Mouse (Mus musculus) layer of hippocampus, postnatal 36 days (tissue): ENCODE results near the gene Btbd35f12. TPM values are rescaled to one million over a fixed set of nuclear protein-coding genes. Genes with fewer than 3 reads are reported as not detected.
"Not testable (repeated sequence)": the region's sequence is repeated elsewhere in the genome, so short reads cannot be mapped to it uniquely, and the experiment has no call there.

ENCODE experiments used
- DNase-seq, 2 experiments: peaks; one replicate each; pipeline ENCODE4 v3.0.0; 2022
- total RNA-seq, 2 experiments: library from RNA; stranded (reverse); gene quantifications; 2 replicates each; pipeline ENCODE4 v1.2.3; 2021

Gene Btbd35f12
- not detected for total RNA-seq

DNA sequence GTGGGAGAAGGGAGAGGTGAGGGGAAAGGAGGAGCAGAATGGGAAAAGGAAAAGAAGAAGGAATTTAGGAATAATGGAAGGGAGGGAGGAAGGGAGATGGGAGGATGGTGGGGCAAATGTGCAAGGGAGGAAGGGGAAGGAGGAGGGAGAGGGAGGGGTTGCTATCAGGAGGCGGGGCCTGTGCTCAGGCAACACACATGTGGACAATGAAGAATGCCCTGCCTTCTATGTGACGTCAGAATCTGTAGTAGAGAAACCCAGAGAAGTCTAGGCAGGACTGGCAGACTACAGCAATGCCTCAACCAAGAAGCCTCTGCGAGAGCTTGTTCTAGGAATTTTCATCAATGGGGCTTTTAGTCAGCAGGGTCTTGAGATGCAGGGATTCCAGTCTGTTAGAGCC lies at the start of gene Btbd35f12:
Btbd35f12 (plus strand) TSS at position 301 of the 400 bp plus-strand sequence.
- DNase-seq = not testable (repeated sequence)

GRCm38 (mm10) chrX:33353254-33353653 lies 40.1 kb downstream of the Btbd35f12 start:
- not testable (repeated sequence) for DNase-seq

Other genes with a start within 250 kb of the Btbd35f12 start
- gene Spin2-ps6, start 78.5 kb upstream of the Btbd35f12 start, total RNA-seq = not detected